Mouse (Mus musculus): ENCODE results near the gene Zzef1. TPM values are rescaled to one million over a fixed set of nuclear protein-coding genes. Genes with fewer than 3 reads are reported as not detected.

The Zzef1 gene
- polyA plus RNA-seq, 1 experiment from 2014 or later, result 12.1 TPM

GRCm38 (mm10) chr11:72813687-72814086 is 17.7 kb downstream of the Zzef1 start:
- Histone ChIP-seq H3K27ac (no peak overlapping the region), H3K9ac (no peak overlapping the region), H3K27me3 (no peaks in the 10 kb centered on the region), H3K4me2 (no peak overlapping the region), H3K9me3 (no peaks in the 10 kb centered on the region), H3K4me3 (replicated peaks) (no peak overlapping the region), H3K4me1 (no peaks in the 10 kb centered on the region), H3K36me3 (replicated peaks) (0 out of 2 replicates have a peak, but pooled peaks cover 2% of the 10 kb centered on the region)
- ATAC-seq (ENCODE audit: low FRiP score), result no peak
- 96% methylated on average over 5 of the region's 5 CpGs for WGBS

GRCm38 (mm10) chr11:72814188-72814587 is 18.2 kb downstream of the Zzef1 start:
- Histone ChIP-seq H3K36me3 (replicated peaks) (peaks cover 6% of the 10 kb centered on the region; the same call in 1 of the 2 replicates), H3K27me3 (no peaks in the 10 kb centered on the region), H3K27ac (no peak overlapping the region), H3K4me2 (no peak overlapping the region), H3K4me3 (replicated peaks) (no peak overlapping the region), H3K9ac (no peak overlapping the region), H3K4me1 (no peaks in the 10 kb centered on the region), H3K9me3 (no peaks in the 10 kb centered on the region)
- WGBS, result 84% methylated on average over 2 of the region's 2 CpGs
- ATAC-seq (ENCODE audit: low FRiP score), result no peak

GRCm38 (mm10) chr11:72816859-72817258 is 20.8 kb downstream of the Zzef1 start:
- H3K27ac ChIP-seq, result no peak overlapping the region
- no peak for ATAC-seq (ENCODE audit: low FRiP score)

GRCm38 (mm10) chr11:72818067-72818466 is 22.0 kb downstream of the Zzef1 start:
- no peak overlapping the region for H3K4me3 ChIP-seq (replicated peaks)
- H3K4me1 ChIP-seq, result no peaks in the 10 kb centered on the region
- H3K9ac ChIP-seq, result no peak overlapping the region
- H3K9me3 ChIP-seq, result no peaks in the 10 kb centered on the region
- WGBS, result 90% methylated on average over 7 of the region's 7 CpGs
- no peak overlapping the region for H3K27ac ChIP-seq
- no peak for ATAC-seq (ENCODE audit: low FRiP score)
- H3K36me3 ChIP-seq (replicated peaks), result peaks cover 20% of the 10 kb centered on the region
- no peak overlapping the region for H3K4me2 ChIP-seq
- no peaks in the 10 kb centered on the region for H3K27me3 ChIP-seq

More at GRCm38 (mm10) chr11:72816859-72817258, 20.8 kb downstream of the Zzef1 start:
- Histone ChIP-seq H3K4me1 (no peaks in the 10 kb centered on the region), H3K36me3 (replicated peaks) (peaks cover 17% of the 10 kb centered on the region), H3K4me2 (no peak overlapping the region), H3K9ac (no peak overlapping the region), H3K4me3 (replicated peaks) (no peak overlapping the region), H3K27me3 (no peaks in the 10 kb centered on the region), H3K9me3 (no peaks in the 10 kb centered on the region)
- WGBS, result 97% methylated on average over 1 of the region's 1 CpGs

- no peak overlapping the region for H3K4me3 ChIP-seq (replicated peaks)
- peaks cover 33% of the 10 kb centered on the region for H3K36me3 ChIP-seq (replicated peaks)
- 91% methylated on average over 7 of the region's 7 CpGs for WGBS
- no peaks in the 10 kb centered on the region for H3K4me1 ChIP-seq
- no peak for ATAC-seq (ENCODE audit: low FRiP score)
- no peak overlapping the region for H3K9ac ChIP-seq
- H3K27ac ChIP-seq, result no peak overlapping the region
- H3K27me3 ChIP-seq, result no peaks in the 10 kb centered on the region
- no peaks in the 10 kb centered on the region for H3K9me3 ChIP-seq
- no peak overlapping the region for H3K4me2 ChIP-seq
Measured at GRCm38 (mm10) chr11:72821041-72821440, 25.0 kb downstream of the Zzef1 start.

GRCm38 (mm10) chr11:72829869-72830268 is 33.8 kb downstream of the Zzef1 start:
- H3K4me3 ChIP-seq (replicated peaks), result no peak overlapping the region
- no peak overlapping the region for H3K9ac ChIP-seq
- no peaks in the 10 kb centered on the region for H3K9me3 ChIP-seq
- H3K4me1 ChIP-seq, result no peaks in the 10 kb centered on the region
- H3K27me3 ChIP-seq, result no peaks in the 10 kb centered on the region
- H3K27ac ChIP-seq, result no peak overlapping the region
- peaks cover 58% of the 10 kb centered on the region for H3K36me3 ChIP-seq (replicated peaks)
- WGBS, result 91% methylated on average over 3 of the region's 3 CpGs
- ATAC-seq (ENCODE audit: low FRiP score), result no peak
- H3K4me2 ChIP-seq, result no peak overlapping the region

- H3K9me3 ChIP-seq, result no peaks in the 10 kb centered on the region
- no peak for ATAC-seq (ENCODE audit: low FRiP score)
- no peak overlapping the region for H3K27ac ChIP-seq
- no peaks in the 10 kb centered on the region for H3K27me3 ChIP-seq
- no peaks in the 10 kb centered on the region for H3K4me1 ChIP-seq
- no peak overlapping the region for H3K4me3 ChIP-seq (replicated peaks)
- no peak overlapping the region for H3K9ac ChIP-seq
- H3K36me3 ChIP-seq (replicated peaks), result peaks cover 34% of the 10 kb centered on the region
- H3K4me2 ChIP-seq, result no peak overlapping the region
- WGBS, result 88% methylated on average over 3 of the region's 3 CpGs
Measured at GRCm38 (mm10) chr11:72842731-72843130, 46.7 kb downstream of the Zzef1 start.

- Histone ChIP-seq H3K4me2 (no peak overlapping the region), H3K9ac (no peak overlapping the region), H3K4me1 (no peaks in the 10 kb centered on the region), H3K27ac (no peak overlapping the region), H3K36me3 (replicated peaks) (peaks cover 40% of the 10 kb centered on the region), H3K4me3 (replicated peaks) (no peak overlapping the region), H3K9me3 (no peaks in the 10 kb centered on the region), H3K27me3 (no peaks in the 10 kb centered on the region)
- ATAC-seq (ENCODE audit: low FRiP score), result no peak
Measured at GRCm38 (mm10) chr11:72843576-72843975, 47.5 kb downstream of the Zzef1 start.

- Histone ChIP-seq H3K4me2 (no peak overlapping the region), H3K9me3 (no peaks in the 10 kb centered on the region), H3K27me3 (no peaks in the 10 kb centered on the region), H3K27ac (no peak overlapping the region), H3K4me1 (no peaks in the 10 kb centered on the region), H3K9ac (no peak overlapping the region), H3K4me3 (replicated peaks) (no peak overlapping the region), H3K36me3 (replicated peaks) (peaks cover 45% of the 10 kb centered on the region)
- 92% methylated on average over 2 of the region's 2 CpGs for WGBS
- ATAC-seq (ENCODE audit: low FRiP score), result no peak
Measured at GRCm38 (mm10) chr11:72845526-72845925, 49.5 kb downstream of the Zzef1 start.

GRCm38 (mm10) chr11:72846685-72847084 is 50.7 kb downstream of the Zzef1 start:
- Histone ChIP-seq H3K27ac (no peak overlapping the region), H3K36me3 (replicated peaks) (peaks cover 53% of the 10 kb centered on the region), H3K9ac (no peak overlapping the region), H3K4me2 (no peak overlapping the region), H3K4me1 (no peaks in the 10 kb centered on the region), H3K9me3 (no peaks in the 10 kb centered on the region), H3K4me3 (replicated peaks) (no peak overlapping the region), H3K27me3 (no peaks in the 10 kb centered on the region)
- ATAC-seq (ENCODE audit: low FRiP score), result no peak

GRCm38 (mm10) chr11:72847831-72848628 is 52.0 kb downstream of the Zzef1 start:
- Histone ChIP-seq H3K27ac (no peak overlapping the region), H3K4me2 (no peak overlapping the region), H3K36me3 (replicated peaks) (peaks cover 59% of the 10 kb centered on the region), H3K9me3 (no peaks in the 10 kb centered on the region), H3K4me1 (no peaks in the 10 kb centered on the region), H3K9ac (no peak overlapping the region), H3K27me3 (no peaks in the 10 kb centered on the region), H3K4me3 (replicated peaks) (no peak overlapping the region)
- 89% methylated on average over 1 of the region's 1 CpGs for WGBS
- no peak for ATAC-seq (ENCODE audit: low FRiP score)

- Histone ChIP-seq H3K9ac (no peak overlapping the region), H3K4me3 (replicated peaks) (no peak overlapping the region), H3K27me3 (no peaks in the 10 kb centered on the region), H3K27ac (no peak overlapping the region), H3K36me3 (replicated peaks) (peaks cover 62% of the 10 kb centered on the region), H3K9me3 (no peaks in the 10 kb centered on the region), H3K4me1 (no peaks in the 10 kb centered on the region), H3K4me2 (no peak overlapping the region)
- ATAC-seq (ENCODE audit: low FRiP score), result no peak
- WGBS, result 81% methylated on average over 9 of the region's 9 CpGs
Measured at GRCm38 (mm10) chr11:72850419-72851131, 54.5 kb downstream of the Zzef1 start.

GRCm38 (mm10) chr11:72851214-72851613 is 55.2 kb downstream of the Zzef1 start:
- Histone ChIP-seq H3K9ac (no peak overlapping the region), H3K27me3 (no peaks in the 10 kb centered on the region), H3K9me3 (no peaks in the 10 kb centered on the region), H3K4me2 (no peak overlapping the region), H3K27ac (no peak overlapping the region), H3K36me3 (replicated peaks) (peaks cover 61% of the 10 kb centered on the region), H3K4me3 (replicated peaks) (no peak overlapping the region), H3K4me1 (no peaks in the 10 kb centered on the region)
- 91% methylated on average over 4 of the region's 4 CpGs for WGBS
- no peak for ATAC-seq (ENCODE audit: low FRiP score)

Measured in forebrain, embryonic 12.5 days (tissue).